Mouse (Mus musculus): ENCODE results near the gene Tns2.
A peak's percentile ranks its signal among the peaks of the same experiment; 100 is the strongest.
"Not testable (repeated sequence)": the region's sequence is repeated elsewhere in the genome, so short reads cannot be mapped to it uniquely, and the experiment has no call there.

The Tns2 gene

DNA sequence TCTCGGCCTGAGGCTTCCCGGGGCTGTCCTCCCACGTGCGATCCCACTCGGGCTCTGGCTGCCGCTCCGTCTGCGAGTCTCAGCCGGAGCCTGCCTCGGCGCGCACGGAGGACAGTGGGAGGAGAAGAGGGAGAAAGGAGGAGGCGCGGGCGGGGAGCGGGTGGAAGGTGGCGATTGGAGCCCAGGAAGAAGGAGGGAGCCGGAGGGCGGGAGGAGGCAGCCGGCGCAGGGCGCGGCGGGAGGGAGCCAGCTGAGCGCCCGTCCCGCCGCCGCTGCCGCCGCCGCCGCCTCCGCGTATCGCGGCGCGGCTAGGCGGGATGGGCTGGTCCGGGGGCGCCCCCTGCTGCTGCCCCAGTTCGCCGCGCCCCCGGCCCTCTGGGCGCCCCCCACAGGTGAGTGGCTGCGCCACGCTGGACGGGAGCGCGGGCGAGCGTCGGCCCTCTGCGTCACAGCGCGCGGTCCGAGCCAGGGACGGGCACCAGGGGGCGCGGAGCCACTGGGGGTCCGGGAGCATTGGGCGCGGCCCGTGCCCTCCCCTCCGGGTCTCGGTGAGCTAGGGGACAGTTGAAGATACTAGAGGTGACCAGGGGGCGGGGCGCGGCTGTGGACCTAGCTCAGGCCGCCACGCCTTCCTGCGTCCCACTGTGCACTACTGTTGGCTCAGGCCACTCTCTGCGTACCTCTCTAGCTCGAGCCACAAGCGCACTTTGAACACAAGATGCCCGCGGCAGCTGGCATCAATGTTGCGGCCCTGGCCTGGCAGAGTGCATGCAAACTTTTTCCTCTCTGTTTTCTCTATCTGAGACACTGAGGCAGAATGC lies at the start of gene Tns2:
Gene Tns2 (plus strand): TSS at position 253 of the 821 bp plus-strand sequence.
- peak; percentile 91 to 92 for DNase-seq

DNA sequence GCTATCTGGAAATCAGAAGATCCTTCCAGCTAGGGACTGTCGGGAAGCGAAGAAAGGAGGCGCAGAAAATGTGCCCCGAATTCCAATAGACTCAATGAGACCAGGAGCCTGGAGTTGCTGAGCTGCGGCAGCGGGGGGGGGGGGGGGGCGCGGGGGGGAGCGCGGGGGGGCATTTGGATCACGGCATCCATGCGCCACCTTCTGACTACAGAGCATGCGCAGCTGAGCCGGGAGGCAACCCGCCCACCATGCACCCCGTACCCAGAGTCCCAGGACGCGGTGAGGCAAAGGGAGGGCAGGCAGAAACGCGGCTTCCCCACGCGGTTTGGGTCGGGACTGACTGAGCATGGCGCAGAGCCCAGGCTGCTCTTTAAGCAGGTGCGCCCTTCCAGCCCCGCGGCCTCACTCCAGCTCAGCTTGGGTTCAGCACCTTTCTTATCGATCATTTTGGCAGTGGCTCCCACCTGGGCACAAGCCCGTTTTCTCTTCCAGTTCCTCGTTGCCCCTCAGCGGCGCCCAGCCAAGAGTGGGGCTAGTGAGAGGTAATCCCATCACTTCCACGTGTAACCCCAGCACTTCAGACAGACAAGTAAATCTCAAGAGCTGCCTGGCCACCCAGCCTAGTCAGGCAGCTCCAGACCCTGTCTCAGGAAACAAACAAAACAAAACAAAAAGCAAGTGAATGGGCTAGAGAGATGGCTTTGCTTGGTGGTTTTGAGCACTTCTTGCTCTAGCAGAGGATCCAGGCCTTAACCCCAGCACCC lies 48.1 kb upstream of the Tns2 start:
- DNase-seq = peak; percentile 33 to 38

- no peak for DNase-seq
Observed at GRCm38 (mm10) chr15:102056495-102057174, 43.6 kb upstream of the Tns2 start.

DNA sequence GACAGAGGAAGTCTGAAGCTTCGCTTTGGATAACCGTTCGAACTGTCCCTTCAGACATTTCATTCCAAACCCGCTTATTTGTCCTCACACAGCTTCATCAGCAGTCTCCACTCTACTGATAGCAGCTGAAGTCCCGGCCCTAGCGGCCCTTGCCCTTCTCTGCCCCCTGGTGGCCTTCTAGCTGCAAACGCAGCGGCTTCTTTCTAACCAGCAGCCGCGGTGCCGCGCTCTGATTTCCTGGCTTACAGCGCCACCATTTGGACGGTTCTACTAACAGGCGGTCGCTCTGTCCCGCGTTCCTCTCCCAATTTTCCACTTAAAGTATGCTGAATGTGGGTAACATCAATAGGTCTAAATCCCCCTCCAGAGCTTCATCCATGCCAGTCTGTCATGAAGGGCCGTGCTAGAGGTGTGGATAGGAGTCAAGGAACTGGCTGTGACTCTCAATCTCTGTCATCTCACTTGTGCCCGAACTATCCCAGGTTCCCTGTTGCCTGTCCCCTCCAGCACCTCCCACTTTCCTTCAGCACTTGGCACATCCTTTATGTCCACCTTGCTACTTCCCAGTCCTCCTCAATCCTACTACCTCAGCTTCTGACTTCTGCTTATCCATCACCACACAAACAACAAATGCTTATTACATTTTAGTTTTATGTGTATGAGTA lies 34.4 kb upstream of the Tns2 start:
- peak; percentile 87 to 92 for DNase-seq

DNA sequence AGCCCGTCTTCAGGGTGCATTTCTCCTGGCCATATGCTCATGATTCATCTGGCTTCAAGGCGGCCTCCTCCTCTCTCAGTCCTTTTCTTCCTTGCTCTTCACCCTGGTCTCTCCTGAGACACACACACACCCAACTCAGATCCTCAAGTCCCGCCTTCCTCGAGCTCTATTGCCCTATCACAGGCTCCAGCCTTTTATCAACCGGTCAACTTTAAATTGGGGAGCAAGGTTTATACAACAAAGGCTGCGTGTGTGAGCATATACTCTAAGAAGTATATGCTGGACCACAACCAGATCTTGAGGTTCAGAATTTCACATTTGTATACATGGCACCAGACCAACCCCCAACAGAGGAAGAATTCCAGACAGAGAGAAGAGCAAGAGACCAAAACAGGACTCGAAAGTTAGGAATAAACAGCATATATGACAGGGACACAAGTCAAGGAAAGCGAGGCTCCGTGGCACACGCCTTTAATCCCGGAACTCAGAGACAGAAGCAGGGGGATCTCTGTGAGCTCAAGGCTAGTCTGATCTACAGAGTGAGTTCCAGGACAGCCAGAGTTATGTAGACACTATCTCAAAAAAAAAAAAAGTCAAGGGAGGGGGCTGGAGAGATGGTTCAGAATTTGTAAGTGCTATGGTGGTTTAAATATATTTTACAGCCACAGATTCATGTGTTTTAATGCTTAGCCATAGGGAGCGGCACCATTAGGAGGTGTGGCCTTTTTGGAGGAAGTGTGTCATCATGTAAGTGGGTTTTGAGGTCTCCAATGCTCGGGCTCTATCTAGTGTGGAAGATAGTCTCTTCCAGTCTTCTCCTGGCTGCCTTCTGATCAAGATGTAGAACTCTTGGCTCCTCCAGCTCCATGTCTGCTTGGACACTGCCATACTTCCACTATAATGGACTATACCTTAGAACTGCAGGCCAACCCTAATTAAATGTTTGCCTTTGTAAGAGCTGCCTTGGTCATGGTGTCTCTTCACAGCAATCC lies 29.4 kb upstream of the Tns2 start:
- no peak for DNase-seq

- no peak for DNase-seq
Observed at GRCm38 (mm10) chr15:102072963-102073558, 27.2 kb upstream of the Tns2 start.

- DNase-seq = peak; percentile 99
Observed at GRCm38 (mm10) chr15:102073559-102074069, 26.6 kb upstream of the Tns2 start, which contains the start of gene Eif4b. Gene Eif4b (plus strand): TSS chr15:102073773.

GRCm38 (mm10) chr15:102074070-102074731 lies 26.0 kb upstream of the Tns2 start:
- DNase-seq = peak; percentile 55 to 65

GRCm38 (mm10) chr15:102074876-102075585 lies 25.2 kb upstream of the Tns2 start:
- DNase-seq = no peak

DNA sequence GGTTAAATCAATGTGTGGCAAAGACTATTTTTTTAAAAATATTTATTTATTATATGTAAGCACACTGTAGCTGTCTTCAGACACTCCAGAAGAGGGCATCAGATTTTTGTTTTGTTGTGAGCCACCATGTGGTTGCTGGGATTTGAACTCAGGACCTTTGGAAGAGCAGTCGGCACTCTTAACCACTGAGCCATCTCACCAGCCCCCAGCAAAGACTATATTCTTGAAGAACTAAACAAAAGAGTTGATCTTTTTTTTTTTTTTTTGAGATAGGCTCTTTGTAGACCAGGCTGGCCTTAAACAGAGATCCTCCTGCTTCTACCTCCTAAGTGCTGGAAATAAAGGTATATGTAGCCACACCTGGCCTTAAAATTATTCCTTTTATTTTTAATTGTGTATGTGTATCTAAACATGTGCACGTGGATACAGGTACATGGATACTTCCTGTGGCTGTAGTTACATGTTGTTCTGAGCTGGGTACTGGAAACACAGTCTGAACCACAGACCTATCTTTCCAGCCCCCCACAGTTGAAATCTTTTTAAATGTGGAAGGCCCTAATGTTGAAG lies 23.0 kb upstream of the Tns2 start:
- no peak for DNase-seq

DNA sequence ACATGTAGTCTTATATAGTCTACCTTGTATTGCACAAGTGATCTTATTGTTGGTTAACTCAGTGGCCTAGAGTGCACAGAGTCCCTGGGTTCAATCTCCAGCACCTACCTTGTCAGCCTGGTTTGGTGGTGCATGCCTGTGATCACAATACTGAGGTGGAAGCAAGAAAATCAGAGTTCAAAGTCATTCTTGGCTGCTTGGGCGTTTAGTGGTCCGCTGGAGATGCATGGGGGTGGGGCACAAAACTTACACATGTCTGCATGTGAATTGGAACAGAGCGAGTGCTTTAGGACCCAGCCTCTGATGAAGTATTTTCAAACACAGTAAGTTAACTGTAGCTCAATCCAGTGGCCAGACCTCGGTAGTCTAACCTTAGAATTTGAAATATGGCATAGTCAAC lies 21.0 kb upstream of the Tns2 start:
- DNase-seq = no peak

GRCm38 (mm10) chr15:102079924-102080323 lies 20.3 kb upstream of the Tns2 start:
- not testable (repeated sequence) for DNase-seq

DNA sequence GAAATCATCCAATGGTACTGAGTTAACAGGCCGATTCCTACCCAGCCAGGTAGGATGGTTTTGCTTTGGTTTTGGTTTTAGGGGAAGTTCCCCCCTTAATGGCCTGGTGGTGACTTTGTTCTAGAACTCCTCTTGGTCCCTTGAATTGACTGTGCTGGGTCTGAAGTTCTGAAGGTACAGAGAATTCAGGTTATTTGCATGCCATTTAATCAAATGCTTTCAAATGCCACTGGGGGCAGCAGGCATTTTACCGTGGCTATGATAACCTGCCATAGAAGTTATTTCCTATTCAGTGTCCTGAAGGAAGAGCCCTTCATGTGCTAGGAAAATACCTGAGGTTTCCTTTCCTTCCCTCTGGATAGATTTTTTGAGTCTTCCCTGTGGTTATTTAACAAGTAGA lies 19.8 kb upstream of the Tns2 start:
- DNase-seq = no peak

- DNase-seq = peak; percentile 64 to 65
Observed at GRCm38 (mm10) chr15:102082148-102082547, 18.1 kb upstream of the Tns2 start.

DNA sequence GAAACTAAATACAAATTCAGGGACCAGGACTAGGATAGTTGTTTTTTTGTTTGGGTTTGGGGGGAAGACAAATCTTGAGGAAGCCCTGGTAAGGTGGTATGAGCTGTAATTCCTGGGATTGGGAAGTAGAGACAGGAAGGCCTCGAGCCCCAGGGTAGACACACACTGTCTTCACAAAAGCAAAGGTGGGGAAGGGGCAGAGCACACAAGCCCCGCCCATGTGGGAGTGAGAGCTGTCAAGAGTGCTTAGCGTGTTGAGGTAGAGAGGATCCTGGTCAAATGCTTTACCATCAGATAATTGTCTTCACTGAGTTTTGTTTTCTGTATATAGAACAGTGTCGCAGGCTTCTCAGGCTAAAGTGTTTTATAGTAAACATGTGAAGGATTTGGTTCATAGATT lies 17.2 kb upstream of the Tns2 start:
- DNase-seq = no peak

DNA sequence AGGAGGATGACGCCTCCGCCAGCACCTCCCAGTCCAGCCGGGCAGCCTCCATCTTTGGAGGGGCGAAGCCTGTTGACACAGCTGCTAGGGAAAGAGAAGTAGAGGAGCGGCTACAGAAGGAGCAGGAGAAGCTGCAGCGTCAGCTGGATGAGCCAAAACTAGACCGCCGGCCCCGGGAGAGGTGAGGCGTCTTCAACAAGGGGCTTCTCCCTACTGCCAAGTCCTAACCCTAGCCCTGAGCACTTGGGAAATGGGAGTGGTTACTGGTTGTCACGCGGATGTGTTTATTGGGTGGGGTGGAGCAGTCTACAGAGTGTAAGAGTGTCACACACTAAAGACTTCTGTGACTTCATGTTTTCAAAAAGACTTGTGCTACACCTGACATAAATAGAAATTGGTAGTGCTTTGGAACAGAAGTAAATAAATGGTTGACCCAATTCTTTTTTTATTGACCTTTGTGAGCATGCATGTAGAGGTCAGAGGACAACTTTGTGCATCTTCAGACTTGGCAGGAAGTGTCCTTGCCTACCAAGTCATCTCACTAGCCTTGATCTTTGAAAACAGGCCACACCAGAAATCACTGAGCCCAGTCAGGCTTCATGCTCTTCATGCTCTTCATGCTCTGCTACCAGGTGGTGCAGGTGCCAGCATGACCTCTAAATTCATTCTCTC lies 10.2 kb upstream of the Tns2 start:
- DNase-seq = no peak

DNA sequence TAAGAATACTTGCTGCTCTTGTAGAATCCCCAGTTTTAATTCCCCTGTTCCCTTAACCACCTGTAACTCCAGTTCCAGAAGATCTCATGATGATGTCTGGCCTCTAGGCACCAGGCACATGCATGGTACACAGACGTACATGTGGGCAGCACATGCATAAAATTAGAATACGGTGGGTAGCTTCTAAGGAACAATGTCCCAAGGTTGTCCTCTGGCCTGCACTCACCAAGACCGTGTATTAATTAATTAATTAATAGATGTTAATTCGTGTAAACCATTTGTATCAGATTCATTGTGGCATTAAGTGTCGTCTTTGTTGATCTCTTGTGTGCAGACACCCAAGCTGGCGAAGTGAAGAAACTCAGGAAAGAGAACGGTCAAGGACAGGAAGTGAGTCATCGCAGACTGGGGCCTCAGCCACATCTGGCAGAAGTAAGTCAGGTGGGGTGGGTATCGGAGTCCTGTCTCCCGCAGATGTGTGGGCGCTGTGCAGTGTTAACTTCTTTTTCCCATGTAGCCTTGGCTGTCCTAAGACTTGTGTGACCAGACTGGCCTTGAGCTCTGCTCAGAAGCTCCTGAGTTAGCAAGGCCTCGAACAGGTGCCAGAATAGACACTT lies 9.0 kb upstream of the Tns2 start:
- DNase-seq = no peak

GRCm38 (mm10) chr15:102091688-102092087 lies 8.5 kb upstream of the Tns2 start:
- DNase-seq = no peak

All from kidney, adult 8-10 months (tissue).